Mouse (Mus musculus) midbrain, postnatal 0 days (tissue): ENCODE results near the gene Urb2. TPM values are rescaled to one million over a fixed set of nuclear protein-coding genes. Genes with fewer than 3 reads are reported as not detected.

Experiments used
- ATAC-seq: fragments of 200-750 bp; cut with Nextera tagmentation; 2 replicates; pipeline ENCODE4 v1.8.0; 2017; ENCODE audit warnings: moderate number of reproducible peaks, mild to moderate bottlenecking, moderate TSS enrichment, moderate library complexity; ENCODE audit not compliant: low FRiP score
- DNase-seq: peaks from one replicate; pipeline ENCODE4 v3.0.0-alpha.2; 2015; ENCODE audit warnings: low spot score
- H3K27ac ChIP-seq: fragments of 300-500 bp; sonication (generic); 2 replicates; pipeline ENCODE4 v1.5.1; 2014; ENCODE audit warnings: low read depth, mild to moderate bottlenecking, low read length, mixed read lengths
- H3K27me3 ChIP-seq: fragments of 300-500 bp; sonication (generic); 2 replicates; pipeline ENCODE4 v1.6.1; 2014; ENCODE audit warnings: low read length, control low read depth, mixed read lengths; ENCODE audit not compliant: insufficient read depth
- H3K36me3 ChIP-seq: fragments of 300-500 bp; sonication (generic); 2 replicates; pipeline ENCODE4 v1.6.1; 2014; ENCODE audit warnings: low read length, control low read depth, mixed read lengths; ENCODE audit not compliant: insufficient read depth
- H3K4me1 ChIP-seq: fragments of 300-500 bp; sonication (generic); 2 replicates; pipeline ENCODE4 v1.6.1; 2014; ENCODE audit warnings: mild to moderate bottlenecking, control low read depth, antibody characterized with exemption, low read length, mixed read lengths; ENCODE audit not compliant: insufficient read depth
- H3K4me2 ChIP-seq: fragments of 300-500 bp; sonication (generic); 2 replicates; pipeline ENCODE4 v1.6.1; 2014; ENCODE audit warnings: low read depth, mild to moderate bottlenecking, low read length, mixed read lengths; ENCODE audit not compliant: poor library complexity, severe bottlenecking
- H3K4me3 ChIP-seq: fragments of 300-500 bp; sonication (generic); 2 replicates; pipeline ENCODE4 v1.5.1; 2014; ENCODE audit warnings: low read depth, mild to moderate bottlenecking, low read length, moderate library complexity
- H3K9ac ChIP-seq: fragments of 300-500 bp; sonication (generic); replicated peaks from 2 replicates; pipeline ENCODE4 v1.6.1; 2014; ENCODE audit warnings: mild to moderate bottlenecking, low read length, moderate library complexity, mixed read lengths; ENCODE audit not compliant: poor library complexity, severe bottlenecking
- H3K9me3 ChIP-seq: fragments of 300-500 bp; sonication (generic); 2 replicates; pipeline ENCODE4 v1.6.1; 2016; ENCODE audit warnings: low read length, control low read depth
- CTCF ChIP-seq: IDR thresholded peaks from 2 replicates; pipeline ENCODE4 v1.5.1; 2016; ENCODE audit warnings: antibody characterized with exemption, mild to moderate bottlenecking
- WGBS: fragments of 180-500 bp; shearing (Covaris S2); extraction: QIAGEN DNeasy Blood & Tissue Kit; methylation state at CpG from one replicate; pipeline ENCODE4 v1.1.7; 2014; 5-methylcytosine and 5-hydroxymethylcytosine counted together
- polyA plus RNA-seq: library from polyadenylated mRNA; unstranded; fragments of >200 nt; fragmentation: Nextera tagmentation; extraction: Ambion mirVana; gene quantifications from 2 replicates; pipeline ENCODE4 v1.2.1, GENCODE M21; 2015
- total RNA-seq: library from RNA; depleted of rRNA; stranded (reverse); fragments of >200 nt; gene quantifications from 2 replicates; pipeline ENCODE4 v1.2.3, GENCODE M21; 2014

The Urb2 gene
- total and polyA plus RNA-seq, 2 experiments from 2014 or later = 1.5 to 13.2 TPM

GRCm38 (mm10) chr8:123980239-123980638 lies 41.1 kb upstream of the Urb2 start:
- WGBS = 83% methylated on average over 4 of the region's 4 CpGs
- no peak overlapping the region for H3K4me2 ChIP-seq

DNA sequence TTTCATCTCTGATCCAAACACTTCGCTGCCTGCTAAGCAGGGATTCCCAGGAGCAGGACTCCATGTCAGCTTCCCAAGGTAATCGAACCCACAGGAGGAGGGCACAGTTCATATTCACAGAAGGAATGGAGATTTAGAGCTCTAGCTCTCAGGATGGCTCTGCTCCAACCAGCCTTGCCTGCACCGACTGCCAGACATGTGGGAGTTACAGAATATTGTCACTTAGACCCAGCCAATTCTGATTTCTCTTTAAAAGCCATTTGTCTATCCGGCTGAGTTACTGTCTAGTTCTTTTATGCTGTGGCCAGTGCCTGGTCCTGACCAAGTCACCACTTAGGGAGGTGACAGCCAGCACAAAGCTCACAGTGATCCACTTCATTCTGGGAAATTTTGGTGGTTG lies 39.6 kb upstream of the Urb2 start:
- ATAC-seq (no peak), DNase-seq (peak; percentile 3)
- Histone ChIP-seq H3K4me1 (peaks cover 5% of the 10 kb centered on the region; the same call in 1 of the 2 replicates), H3K27me3 (no peaks in the 10 kb centered on the region), H3K27ac (no peak overlapping the region), H3K4me2 (peak overlapping the region; percentile 93), H3K36me3 (peaks cover 3% of the 10 kb centered on the region; the same call in 1 of the 2 replicates), H3K9me3 (no peaks in the 10 kb centered on the region), H3K9ac (no peak overlapping the region), H3K4me3 (peak overlapping the region; percentile 87; the same call in 1 of the 2 replicates)
- no peak for TF ChIP-seq CTCF
- WGBS = 45% methylated on average over 4 of the region's 4 CpGs

More at GRCm38 (mm10) chr8:123980239-123980638, 41.1 kb upstream of the Urb2 start:
- no peaks in the 10 kb centered on the region for H3K27me3 ChIP-seq
- peaks cover 3% of the 10 kb centered on the region; the same call in 1 of the 2 replicates for H3K36me3 ChIP-seq
- H3K9ac ChIP-seq = no peak overlapping the region
- H3K4me1 ChIP-seq = peaks cover 5% of the 10 kb centered on the region; the same call in 1 of the 2 replicates
- DNase-seq = no peak
- H3K27ac ChIP-seq = no peak overlapping the region
- H3K9me3 ChIP-seq = no peaks in the 10 kb centered on the region
- no peak overlapping the region for H3K4me3 ChIP-seq
- no peak for ATAC-seq
- TF ChIP-seq CTCF = no peak

- H3K27ac ChIP-seq = peak overlapping the region; percentile 62
- H3K9ac ChIP-seq = peak overlapping the region; percentile 94
- H3K4me3 ChIP-seq = peak overlapping the region; percentile 87
- WGBS = 1% methylated on average over 42 of the region's 48 CpGs
- peak; percentile 8 for DNase-seq
- H3K4me1 ChIP-seq = peaks cover 5% of the 10 kb centered on the region; the same call in 1 of the 2 replicates
- peaks cover 3% of the 10 kb centered on the region; the same call in 1 of the 2 replicates for H3K36me3 ChIP-seq
- no peaks in the 10 kb centered on the region for H3K27me3 ChIP-seq
- TF ChIP-seq CTCF = no peak
- peak overlapping the region; percentile 93 for H3K4me2 ChIP-seq
- ATAC-seq = no peak; the same call in 1 of the 2 replicates
- no peaks in the 10 kb centered on the region for H3K9me3 ChIP-seq
Observed at GRCm38 (mm10) chr8:123982291-123982793, 39.0 kb upstream of the Urb2 start.

DNA sequence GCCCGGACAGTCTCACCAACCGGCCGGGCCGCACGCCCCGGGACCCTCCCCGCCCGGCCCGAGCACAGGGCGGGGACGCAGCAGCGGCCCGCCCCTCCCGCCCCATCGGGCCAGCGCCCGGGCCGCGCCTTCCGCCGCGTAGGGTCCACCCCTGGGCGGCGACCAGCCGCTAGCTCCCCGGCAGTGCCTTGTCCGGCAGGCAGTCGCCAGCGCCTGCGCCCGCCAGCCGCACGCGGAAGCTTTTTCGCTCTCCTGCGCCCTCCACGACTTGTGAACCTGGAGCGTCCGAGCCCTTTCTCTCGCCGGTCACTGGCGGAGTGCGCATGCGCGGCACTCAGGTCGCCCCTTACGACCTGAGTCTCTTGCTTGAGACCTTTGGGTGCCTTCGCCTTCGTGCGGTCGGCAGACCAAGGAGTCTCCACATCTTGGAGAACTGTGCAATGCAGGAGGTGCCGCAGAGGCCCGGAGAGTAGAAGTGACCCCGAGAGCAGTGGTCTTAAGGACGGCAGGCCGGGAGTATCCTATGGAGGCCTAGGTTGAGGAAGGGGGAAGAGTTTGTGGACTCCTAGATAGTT lies 38.4 kb upstream of the Urb2 start, which contains the start of gene Abcb10:
Abcb10 (minus strand) TSS at position 297 of the 575 bp plus-strand sequence.
- ATAC-seq = peak; percentile 84
- TF ChIP-seq CTCF = no peak
- Histone ChIP-seq H3K4me1 (peaks cover 5% of the 10 kb centered on the region; the same call in 1 of the 2 replicates), H3K4me2 (peak within 1 kb of the TSS; percentile 93), H3K27ac (peak within 1 kb of the TSS; percentile 62), H3K9me3 (no peaks in the 10 kb centered on the region), H3K27me3 (no peaks in the 10 kb centered on the region), H3K4me3 (peak within 1 kb of the TSS; percentile 87), H3K9ac (peak within 1 kb of the TSS; percentile 94), H3K36me3 (peaks cover 2% of the 10 kb centered on the region; the same call in 1 of the 2 replicates)
- WGBS = under 1% methylated on average over 37 of the region's 56 CpGs
- peak; percentile 83 for DNase-seq

GRCm38 (mm10) chr8:123988605-123989038 lies 32.7 kb upstream of the Urb2 start:
- H3K9me3 ChIP-seq = no peaks in the 10 kb centered on the region
- H3K4me2 ChIP-seq = no peak overlapping the region
- DNase-seq = no peak
- 0 out of 2 replicates have a peak, but pooled peaks cover 2% of the 10 kb centered on the region for H3K36me3 ChIP-seq
- no peak overlapping the region for H3K27ac ChIP-seq
- H3K9ac ChIP-seq = no peak overlapping the region
- TF ChIP-seq CTCF = no peak
- no peak for ATAC-seq
- no peaks in the 10 kb centered on the region for H3K27me3 ChIP-seq
- H3K4me1 ChIP-seq = no peaks in the 10 kb centered on the region
- H3K4me3 ChIP-seq = no peak overlapping the region
- WGBS = 75% methylated on average over 6 of the region's 6 CpGs

DNA sequence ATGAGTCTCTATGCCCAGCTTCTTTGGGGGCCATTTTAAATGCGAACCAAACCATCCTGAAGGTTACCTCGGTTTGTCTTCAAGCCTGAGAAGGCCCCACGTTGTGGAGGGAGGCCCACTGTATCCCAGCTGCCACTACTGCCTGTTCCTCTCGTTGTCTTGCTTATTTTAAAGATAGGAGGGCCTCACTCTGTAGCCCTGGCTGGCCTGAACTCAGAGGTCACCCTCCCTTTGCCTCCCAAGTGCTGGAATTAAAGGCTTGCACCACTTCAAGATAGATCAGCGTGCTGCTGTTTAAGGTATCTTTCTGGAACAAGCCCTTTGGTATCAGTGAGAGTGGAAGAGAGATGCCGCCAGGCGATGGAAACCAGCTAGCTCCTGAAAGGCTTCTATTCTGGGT lies 32.2 kb upstream of the Urb2 start:
- DNase-seq = no peak
- no peaks in the 10 kb centered on the region for H3K4me1 ChIP-seq
- no peak overlapping the region for H3K4me2 ChIP-seq
- ATAC-seq = no peak
- no peaks in the 10 kb centered on the region for H3K27me3 ChIP-seq
- H3K36me3 ChIP-seq = 0 out of 2 replicates have a peak, but pooled peaks cover 3% of the 10 kb centered on the region
- H3K27ac ChIP-seq = no peak overlapping the region
- no peak overlapping the region for H3K9ac ChIP-seq
- no peak for TF ChIP-seq CTCF
- WGBS = 80% methylated on average over 7 of the region's 7 CpGs
- H3K4me3 ChIP-seq = no peak overlapping the region
- no peaks in the 10 kb centered on the region for H3K9me3 ChIP-seq
